ENCODE assay signal across 25 mouse cellular contexts in genomic region chr15:59167937-59168659, GRCm38 (mm10).
DNase-seq lines count a peak whose midpoint lies in the region; ATAC-seq and TF ChIP-seq lines count a peak whose summit lies in the region.
"Had no signal": no experiment of that assay in that cellular context is flagged by ENCODE, and none has a peak within 500 bp of the region (broad histone marks: within the 10 kb centered on the region; RNA-seq: fewer than 3 reads in every experiment).

No protein-coding gene starts in this region.

- H3K9me3 ChIP-seq in midbrain, embryonic 13.5 days: peaks cover 4% of the 10 kb centered on the region; the same call in 1 of the 2 replicates
- peaks cover 4% of the 10 kb centered on the region; the same call in 1 of the 2 replicates for H3K9me3 ChIP-seq in midbrain, embryonic 11.5 days (ENCODE audit: control insufficient read depth, low read length)
- H3K9me3 ChIP-seq in forebrain, embryonic 13.5 days (replicated peaks): 0 out of 2 replicates have a peak, but pooled peaks cover 7% of the 10 kb centered on the region
- H3K9me3 ChIP-seq in intestine, postnatal 0 days (ENCODE audit: control insufficient read depth): no peaks in the 10 kb centered on the region
- H3K9me3 ChIP-seq: limb, embryonic 15.5 days; lung, embryonic 15.5 days had no signal

- TF ChIP-seq POLR2A in embryonic fibroblast, embryonic 13.5 days (IDR thresholded peaks at IDR 0.05; ENCODE audit: low read depth, low read length): no peak

- no peak overlapping the region for H3K4me3 ChIP-seq in midbrain, embryonic 13.5 days (replicated peaks)
- no peak overlapping the region for H3K4me3 ChIP-seq in midbrain, embryonic 11.5 days (ENCODE audit: low read depth, low read length)
- no peak overlapping the region for H3K4me3 ChIP-seq in embryonic fibroblast, embryonic 13.5 days (ENCODE audit: insufficient read depth, low read length)
- no peak overlapping the region for H3K4me3 ChIP-seq in forebrain, embryonic 13.5 days
- H3K4me3 ChIP-seq in intestine, postnatal 0 days (ENCODE audit: low read depth, low read length): no peak overlapping the region
- H3K4me3 ChIP-seq: embryonic facial prominence, embryonic 10.5 days; forebrain, embryonic 10.5 days; heart, adult 2 months; left cerebral cortex, adult 2 months; limb, embryonic 15.5 days; lung, embryonic 15.5 days had no signal

- WGBS in midbrain, embryonic 13.5 days: 88% methylated on average over 8 of the region's 8 CpGs
- WGBS in midbrain, embryonic 11.5 days: 89% methylated on average over 8 of the region's 8 CpGs
- WGBS in forebrain, embryonic 13.5 days: 88% methylated on average over 8 of the region's 8 CpGs
- WGBS in intestine, postnatal 0 days: 90% methylated on average over 8 of the region's 8 CpGs

- H3K27ac ChIP-seq in midbrain, embryonic 13.5 days: no peak overlapping the region
- no peak overlapping the region for H3K27ac ChIP-seq in midbrain, embryonic 11.5 days (ENCODE audit: low read depth, low read length)
- H3K27ac ChIP-seq in embryonic fibroblast, embryonic 13.5 days (ENCODE audit: insufficient read depth, low read length): peak overlapping the region; percentile 49; the same call in 1 of the 2 replicates
- H3K27ac ChIP-seq in forebrain, embryonic 13.5 days: no peak overlapping the region
- no peak overlapping the region for H3K27ac ChIP-seq in intestine, postnatal 0 days (ENCODE audit: low read depth, low read length)
- H3K27ac ChIP-seq: embryonic facial prominence, embryonic 10.5 days; forebrain, embryonic 10.5 days; heart, adult 2 months; hindbrain, embryonic 14.5 days; left cerebral cortex, adult 2 months; limb, embryonic 15.5 days; liver, embryonic 14.5 days; lung, embryonic 15.5 days; stomach, postnatal 0 days had no signal

- H3K4me2 ChIP-seq in midbrain, embryonic 13.5 days (replicated peaks): no peak overlapping the region
- no peak overlapping the region for H3K4me2 ChIP-seq in midbrain, embryonic 11.5 days
- H3K4me2 ChIP-seq in forebrain, embryonic 13.5 days: no peak overlapping the region
- no peak overlapping the region for H3K4me2 ChIP-seq in intestine, postnatal 0 days (replicated peaks; ENCODE audit: low read depth)
- H3K4me2 ChIP-seq: hindbrain, embryonic 14.5 days; limb, embryonic 15.5 days; lung, embryonic 15.5 days had no signal

- peak; percentile 46 for DNase-seq in kidney, adult 9 months
- DNase-seq in kidney, postnatal 10 days: no peak
- DNase-seq in midbrain, embryonic 11.5 days (ENCODE audit: low spot score, missing footprints): no peak
- peak; percentile 18 to 45 for DNase-seq in kidney, postnatal 4 days
- DNase-seq: adrenal gland, postnatal 14 days; cerebellum, adult 8-10 months; forebrain, postnatal 0 days; gastrocnemius, postnatal 25 days; heart, adult 2 months; heart, postnatal 4 days; layer of hippocampus, adult 9-11 months; left cerebral cortex, postnatal 4 days had no signal

- ATAC-seq in midbrain, embryonic 13.5 days: 0 out of 2 replicates have a peak, but pooled peaks have one; percentile 40
- no peak for ATAC-seq in midbrain, embryonic 11.5 days (ENCODE audit: low FRiP score)
- no peak for ATAC-seq in forebrain, embryonic 13.5 days
- no peak for ATAC-seq in intestine, postnatal 0 days
- ATAC-seq: forebrain, postnatal 0 days; inflammation-experienced regulatory T-cells, adult 6 months had no signal

- no peaks in the 10 kb centered on the region; the same call in 1 of the 2 replicates for H3K4me1 ChIP-seq in midbrain, embryonic 13.5 days (replicated peaks)
- peaks cover 7% of the 10 kb centered on the region; the same call in 1 of the 2 replicates for H3K4me1 ChIP-seq in midbrain, embryonic 11.5 days (ENCODE audit: control insufficient read depth, insufficient read depth, low read length)
- H3K4me1 ChIP-seq in embryonic fibroblast, embryonic 13.5 days (ENCODE audit: control insufficient read depth, insufficient read depth, low read length): no peaks in the 10 kb centered on the region
- no peaks in the 10 kb centered on the region for H3K4me1 ChIP-seq in forebrain, embryonic 13.5 days
- no peaks in the 10 kb centered on the region for H3K4me1 ChIP-seq in intestine, postnatal 0 days (replicated peaks; ENCODE audit: control insufficient read depth, insufficient read depth, low read length)
- H3K4me1 ChIP-seq: embryonic facial prominence, embryonic 10.5 days; limb, embryonic 15.5 days had no signal

- TF ChIP-seq CTCF in embryonic fibroblast, embryonic 13.5 days (IDR thresholded peaks at IDR 0.05; ENCODE audit: borderline replicate concordance, insufficient read depth, low read length): no peak
- TF ChIP-seq CTCF in intestine, postnatal 0 days (IDR thresholded peaks at IDR 0.05; ENCODE audit: low read depth): no peak

- no peaks in the 10 kb centered on the region for H3K36me3 ChIP-seq in midbrain, embryonic 13.5 days
- H3K36me3 ChIP-seq in midbrain, embryonic 11.5 days (ENCODE audit: control insufficient read depth, insufficient read depth, low read length): no peaks in the 10 kb centered on the region
- no peaks in the 10 kb centered on the region for H3K36me3 ChIP-seq in forebrain, embryonic 13.5 days (ENCODE audit: poor library complexity, severe bottlenecking)
- no peaks in the 10 kb centered on the region for H3K36me3 ChIP-seq in intestine, postnatal 0 days (ENCODE audit: control insufficient read depth, insufficient read depth)
- H3K36me3 ChIP-seq: embryonic facial prominence, embryonic 10.5 days; forebrain, embryonic 10.5 days; limb, embryonic 15.5 days; lung, embryonic 15.5 days had no signal

- H3K27me3 ChIP-seq in midbrain, embryonic 13.5 days: no peaks in the 10 kb centered on the region
- H3K27me3 ChIP-seq in midbrain, embryonic 11.5 days (ENCODE audit: control insufficient read depth, insufficient read depth, low read length): no peaks in the 10 kb centered on the region
- H3K27me3 ChIP-seq in forebrain, embryonic 13.5 days: no peaks in the 10 kb centered on the region
- no peaks in the 10 kb centered on the region for H3K27me3 ChIP-seq in intestine, postnatal 0 days (replicated peaks; ENCODE audit: control insufficient read depth, insufficient read depth, low read length)
- H3K27me3 ChIP-seq: limb, embryonic 15.5 days; lung, embryonic 15.5 days had no signal

- H3K9ac ChIP-seq in midbrain, embryonic 13.5 days (replicated peaks): no peak overlapping the region
- H3K9ac ChIP-seq in midbrain, embryonic 11.5 days (ENCODE audit: low read length): no peak overlapping the region
- H3K9ac ChIP-seq in forebrain, embryonic 13.5 days: no peak overlapping the region
- H3K9ac ChIP-seq in intestine, postnatal 0 days (ENCODE audit: low read depth, low read length): no peak overlapping the region
- H3K9ac ChIP-seq: forebrain, postnatal 0 days; hindbrain, embryonic 14.5 days; limb, embryonic 15.5 days; liver, embryonic 14.5 days; lung, embryonic 15.5 days had no signal

Comparison
In these comparisons a context has a peak if more than half of its experiments do, and no peak if none do; other contexts are left out.
1. DNase-seq: peak in kidney, adult 9 months (single experiment) and kidney, postnatal 4 days (2 of 2); none in kidney, postnatal 10 days (single experiment) and midbrain, embryonic 11.5 days (single experiment).